Mouse (Mus musculus) stomach, embryonic 16.5 days (tissue): ENCODE results near the gene Sema5b. TPM values are rescaled to one million over a fixed set of nuclear protein-coding genes. Genes with fewer than 3 reads are reported as not detected.

Experiments used
- ATAC-seq: fragments of 200-750 bp; cut with Nextera tagmentation; 2 replicates; pipeline ENCODE4 v1.8.0; 2017; ENCODE audit warnings: moderate number of reproducible peaks, moderate TSS enrichment; ENCODE audit not compliant: insufficient read depth, low FRiP score
- H3K27ac ChIP-seq: fragments of 300-500 bp; sonication (generic); 2 replicates; pipeline ENCODE4 v1.5.1; 2014; ENCODE audit warnings: low read length
- H3K27me3 ChIP-seq: fragments of 300-500 bp; sonication (generic); 2 replicates; pipeline ENCODE4 v1.6.1; 2014; ENCODE audit warnings: low read length, control low read depth, mixed read lengths; ENCODE audit not compliant: control insufficient read depth, insufficient read depth
- H3K36me3 ChIP-seq: fragments of 300-500 bp; sonication (generic); 2 replicates; pipeline ENCODE4 v1.6.1; 2014; ENCODE audit warnings: low read length; ENCODE audit not compliant: control insufficient read depth, insufficient read depth
- H3K4me1 ChIP-seq: fragments of 300-500 bp; sonication (generic); 2 replicates; pipeline ENCODE4 v1.6.1; 2014; ENCODE audit warnings: low read length, control low read depth, mixed read lengths; ENCODE audit not compliant: control insufficient read depth, insufficient read depth
- H3K4me2 ChIP-seq: fragments of 300-500 bp; sonication (generic); 2 replicates; pipeline ENCODE4 v1.6.1; 2014; ENCODE audit warnings: low read depth, low read length, mixed read lengths
- H3K4me3 ChIP-seq: fragments of 300-500 bp; sonication (generic); replicated peaks from 2 replicates; pipeline ENCODE4 v1.5.1; 2014; ENCODE audit warnings: mild to moderate bottlenecking, low read length
- H3K9ac ChIP-seq: fragments of 300-500 bp; sonication (generic); 2 replicates; pipeline ENCODE4 v1.6.1; 2014; ENCODE audit warnings: low read length
- H3K9me3 ChIP-seq: fragments of 300-500 bp; sonication (generic); replicated peaks from 2 replicates; pipeline ENCODE4 v1.6.1; 2016; ENCODE audit warnings: low read length, control low read depth; ENCODE audit not compliant: control insufficient read depth
- WGBS: fragments of 180-500 bp; shearing (Covaris S2); extraction: QIAGEN DNeasy Blood & Tissue Kit; methylation state at CpG from one replicate; pipeline ENCODE4 v1.1.7; 2014; 5-methylcytosine and 5-hydroxymethylcytosine counted together
- polyA plus RNA-seq: library from polyadenylated mRNA; unstranded; fragments of >200 nt; fragmentation: Nextera tagmentation; extraction: Ambion mirVana; gene quantifications from 2 replicates; pipeline ENCODE4 v1.2.1, GENCODE M21; 2015

Sema5b gene
- polyA plus RNA-seq, 1 experiment from 2014 or later: 5.3 TPM

GRCm38 (mm10) chr16:35664847-35665246 lies 123.9 kb downstream of the Sema5b start:
- H3K4me2 ChIP-seq: no peak overlapping the region

GRCm38 (mm10) chr16:35677511-35678113 lies 136.7 kb downstream of the Sema5b start:
- no peak overlapping the region for H3K9ac ChIP-seq
- H3K9me3 ChIP-seq: no peaks in the 10 kb centered on the region
- H3K4me3 ChIP-seq: no peak overlapping the region
- 72% methylated on average over 8 of the region's 8 CpGs for WGBS
- no peaks in the 10 kb centered on the region for H3K27me3 ChIP-seq
- no peak overlapping the region for H3K4me2 ChIP-seq
- H3K27ac ChIP-seq: no peak overlapping the region
- ATAC-seq: no peak
- no peaks in the 10 kb centered on the region for H3K36me3 ChIP-seq
- H3K4me1 ChIP-seq: no peaks in the 10 kb centered on the region

More at GRCm38 (mm10) chr16:35664847-35665246, 123.9 kb downstream of the Sema5b start:
- Histone ChIP-seq H3K4me3 (no peak overlapping the region), H3K4me1 (peaks cover 7% of the 10 kb centered on the region), H3K9ac (no peak overlapping the region), H3K27me3 (peaks cover 11% of the 10 kb centered on the region), H3K27ac (no peak overlapping the region), H3K9me3 (no peaks in the 10 kb centered on the region), H3K36me3 (no peaks in the 10 kb centered on the region)
- 73% methylated on average over 4 of the region's 4 CpGs for WGBS
- no peak for ATAC-seq

- H3K9ac ChIP-seq: no peak overlapping the region
- H3K4me3 ChIP-seq: no peak overlapping the region
- H3K27ac ChIP-seq: no peak overlapping the region
- 28% methylated on average over 3 of the region's 3 CpGs for WGBS
- H3K9me3 ChIP-seq: no peaks in the 10 kb centered on the region
- no peak for ATAC-seq
- no peaks in the 10 kb centered on the region for H3K36me3 ChIP-seq
- H3K4me1 ChIP-seq: no peaks in the 10 kb centered on the region
- H3K27me3 ChIP-seq: no peaks in the 10 kb centered on the region
- H3K4me2 ChIP-seq: no peak overlapping the region
Measured at GRCm38 (mm10) chr16:35678476-35678875, 137.5 kb downstream of the Sema5b start.

- 69% methylated on average over 17 of the region's 17 CpGs for WGBS
- Histone ChIP-seq H3K27me3 (no peaks in the 10 kb centered on the region), H3K4me1 (no peaks in the 10 kb centered on the region), H3K9ac (no peak overlapping the region), H3K4me3 (no peak overlapping the region), H3K36me3 (no peaks in the 10 kb centered on the region), H3K27ac (no peak overlapping the region), H3K9me3 (no peaks in the 10 kb centered on the region), H3K4me2 (no peak overlapping the region)
- no peak for ATAC-seq
Measured at GRCm38 (mm10) chr16:35681327-35682108, 140.6 kb downstream of the Sema5b start.

DNA sequence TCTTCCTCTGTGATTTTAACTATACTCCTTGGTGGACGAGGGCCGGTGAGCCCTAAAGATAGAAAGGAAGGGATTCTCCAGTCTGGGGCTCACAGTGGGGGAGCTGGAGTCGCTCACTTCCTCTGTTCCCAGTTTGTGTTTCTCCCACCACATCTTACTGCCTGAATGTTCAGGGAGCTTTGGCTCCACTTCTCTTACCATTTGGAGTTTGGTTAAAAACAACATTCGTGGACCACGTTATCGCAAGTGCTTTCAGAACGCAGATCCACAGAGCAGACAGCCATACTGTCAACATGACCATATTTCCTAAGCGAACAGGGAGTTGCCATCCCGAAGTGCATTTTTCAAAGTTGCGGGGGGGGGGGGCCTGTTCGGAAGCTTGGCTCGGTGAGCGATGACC lies 144.1 kb downstream of the Sema5b start:
- Histone ChIP-seq H3K27me3 (no peaks in the 10 kb centered on the region), H3K4me3 (no peak overlapping the region), H3K36me3 (no peaks in the 10 kb centered on the region), H3K9ac (no peak overlapping the region), H3K4me1 (no peaks in the 10 kb centered on the region), H3K9me3 (no peaks in the 10 kb centered on the region), H3K4me2 (no peak overlapping the region), H3K27ac (no peak overlapping the region)
- ATAC-seq: no peak
- 78% methylated on average over 13 of the region's 13 CpGs for WGBS

- no peaks in the 10 kb centered on the region for H3K4me1 ChIP-seq
- H3K4me2 ChIP-seq: no peak overlapping the region
- no peak overlapping the region for H3K27ac ChIP-seq
- no peak for ATAC-seq
- WGBS: 67% methylated on average over 7 of the region's 7 CpGs
- H3K36me3 ChIP-seq: no peaks in the 10 kb centered on the region
- no peak overlapping the region for H3K9ac ChIP-seq
- H3K9me3 ChIP-seq: no peaks in the 10 kb centered on the region
- no peak overlapping the region for H3K4me3 ChIP-seq
- H3K27me3 ChIP-seq: no peaks in the 10 kb centered on the region
Measured at GRCm38 (mm10) chr16:35686491-35686890, 145.5 kb downstream of the Sema5b start.

- H3K36me3 ChIP-seq: no peaks in the 10 kb centered on the region
- H3K27me3 ChIP-seq: no peaks in the 10 kb centered on the region
- H3K9ac ChIP-seq: no peak overlapping the region
- H3K4me1 ChIP-seq: no peaks in the 10 kb centered on the region
- ATAC-seq: no peak
- no peak overlapping the region for H3K27ac ChIP-seq
- H3K4me3 ChIP-seq: no peak overlapping the region
- H3K9me3 ChIP-seq: peaks cover 3% of the 10 kb centered on the region; the same call in 1 of the 2 replicates
- WGBS: 84% methylated on average over 7 of the region's 7 CpGs
- H3K4me2 ChIP-seq: no peak overlapping the region
Measured at GRCm38 (mm10) chr16:35691606-35692005, 150.7 kb downstream of the Sema5b start.

- 90% methylated on average over 13 of the region's 13 CpGs for WGBS
Measured at GRCm38 (mm10) chr16:35694250-35694846, 153.4 kb downstream of the Sema5b start.

DNA sequence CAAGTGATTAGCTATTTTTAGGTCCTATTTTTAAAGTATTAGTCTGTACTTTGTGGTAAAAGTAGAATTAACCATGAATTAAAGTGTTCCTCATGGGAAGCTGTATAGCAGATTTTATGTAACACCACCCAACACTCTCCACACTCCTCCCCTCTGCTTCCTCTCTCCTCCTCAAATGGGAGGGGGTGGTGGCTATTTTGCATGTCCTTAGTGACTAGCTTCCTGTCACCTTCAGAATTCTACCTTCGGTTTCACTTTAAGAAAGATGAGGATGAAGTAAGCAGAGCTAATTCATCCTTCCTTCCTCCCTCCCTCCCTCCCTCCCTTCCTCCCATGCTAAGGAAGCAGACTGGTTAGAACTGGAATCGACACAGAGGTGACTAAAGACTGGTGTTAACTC lies 155.2 kb downstream of the Sema5b start:
- Histone ChIP-seq H3K9me3 (peaks cover 3% of the 10 kb centered on the region; the same call in 1 of the 2 replicates), H3K27me3 (no peaks in the 10 kb centered on the region), H3K4me2 (no peak overlapping the region), H3K4me3 (no peak overlapping the region), H3K36me3 (peaks cover 6% of the 10 kb centered on the region; the same call in 1 of the 2 replicates), H3K27ac (no peak overlapping the region), H3K4me1 (no peaks in the 10 kb centered on the region), H3K9ac (no peak overlapping the region)
- WGBS: 69% methylated on average over 2 of the region's 2 CpGs
- ATAC-seq: no peak

More at GRCm38 (mm10) chr16:35694250-35694846, 153.4 kb downstream of the Sema5b start:
- Histone ChIP-seq H3K36me3 (peaks cover 6% of the 10 kb centered on the region; the same call in 1 of the 2 replicates), H3K4me1 (no peaks in the 10 kb centered on the region), H3K27me3 (no peaks in the 10 kb centered on the region), H3K27ac (no peak overlapping the region), H3K9ac (no peak overlapping the region), H3K4me3 (no peak overlapping the region), H3K4me2 (no peak overlapping the region), H3K9me3 (peaks cover 3% of the 10 kb centered on the region; the same call in 1 of the 2 replicates)
- no peak for ATAC-seq
